Mouse (Mus musculus): ENCODE measurements around the gene Ccnd1.

Gene Ccnd1

GRCm38 (mm10) chr7:144939344-144940002 lies at the start of gene Ccnd1:
Gene Ccnd1, minus strand, starts transcription at chr7:144939925.
- peak; percentile 92 for DNase-seq (ENCODE audit: low read depth, low spot score)

GRCm38 (mm10) chr7:144988856-144989255 lies 49.1 kb upstream of the Ccnd1 start:
- peak; percentile 35 for DNase-seq (ENCODE audit: low read depth, low spot score)

DNA sequence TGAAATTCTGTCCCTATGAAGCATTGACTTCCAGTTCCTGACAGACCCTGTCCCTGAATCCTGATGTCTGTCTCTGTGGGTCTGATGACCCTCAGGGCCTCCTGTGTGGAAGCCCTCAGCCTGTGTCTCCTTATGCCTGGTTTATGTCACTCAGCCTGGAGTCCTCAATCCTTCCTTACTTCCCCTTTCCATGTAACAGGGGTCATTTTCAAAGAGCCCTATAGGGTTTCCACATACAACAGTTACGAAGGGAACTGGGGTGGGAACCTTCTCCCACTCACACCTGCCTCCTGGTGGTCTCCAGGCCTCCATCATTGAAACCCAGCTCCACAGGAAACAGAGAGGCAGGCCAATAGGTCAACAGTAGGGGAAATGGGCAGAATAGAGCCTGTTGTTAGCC lies 45.4 kb upstream of the Ccnd1 start:
- no peak for DNase-seq (ENCODE audit: low read depth, low spot score)

DNA sequence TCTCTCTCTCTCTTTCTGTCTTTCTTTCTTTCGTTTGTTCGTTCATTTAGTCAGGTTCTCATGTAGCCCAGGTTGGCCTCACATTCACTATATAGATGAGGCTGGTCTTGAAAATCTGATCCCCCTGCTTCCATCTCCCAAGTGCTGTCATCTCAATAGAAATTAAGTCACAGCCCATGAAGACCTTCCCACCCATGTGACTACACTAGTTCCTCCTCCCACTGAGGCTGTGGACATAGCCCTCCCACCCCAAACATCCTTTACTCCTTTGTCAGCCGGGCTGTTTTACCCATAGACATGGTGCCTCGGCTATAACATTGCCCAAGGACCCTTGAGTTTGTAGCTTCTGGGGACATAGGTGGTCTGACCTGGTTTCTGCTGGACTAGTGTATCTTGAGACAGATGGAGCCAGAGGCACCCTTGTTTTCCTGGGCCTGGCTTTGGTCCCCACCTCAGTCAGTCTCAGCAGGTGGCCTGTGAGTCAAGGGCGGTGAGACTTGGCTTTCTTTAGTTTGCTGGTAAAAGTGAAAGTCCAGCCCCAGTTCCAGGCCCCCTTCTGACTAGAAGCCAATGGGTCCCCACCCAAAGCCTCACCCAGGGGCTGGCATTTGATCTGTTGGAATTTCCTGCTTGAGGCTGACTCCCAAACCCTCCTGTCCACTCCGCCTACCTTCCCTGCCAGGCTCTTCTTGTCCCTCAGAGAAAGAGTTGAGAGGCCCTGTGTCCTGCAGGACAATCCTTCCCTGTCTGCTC lies 42.8 kb upstream of the Ccnd1 start:
- no peak for DNase-seq (ENCODE audit: low read depth, low spot score)

GRCm38 (mm10) chr7:144981426-144982079 lies 41.8 kb upstream of the Ccnd1 start:
- no peak for DNase-seq (ENCODE audit: low read depth, low spot score)

DNA sequence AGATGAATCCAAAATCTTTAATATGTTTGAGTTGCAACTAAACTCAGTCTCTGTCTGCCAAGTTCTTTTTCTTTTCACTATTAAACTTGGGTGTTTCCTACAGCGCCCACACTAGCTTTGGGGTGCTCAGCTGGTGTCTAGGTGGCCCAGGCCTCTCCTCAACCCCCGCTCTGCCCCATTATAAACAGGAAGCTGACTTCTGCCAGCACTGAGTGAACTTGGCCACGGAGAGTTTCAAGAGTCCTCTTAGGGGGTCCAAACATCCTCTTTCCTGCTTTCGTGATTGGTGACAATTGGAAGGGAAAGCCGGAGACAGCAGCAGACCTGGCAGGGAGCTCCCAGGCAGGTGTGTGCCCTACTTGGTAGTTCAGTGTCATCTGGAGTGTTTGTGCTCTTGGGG lies 40.1 kb upstream of the Ccnd1 start:
- no peak for DNase-seq (ENCODE audit: low read depth, low spot score)

DNA sequence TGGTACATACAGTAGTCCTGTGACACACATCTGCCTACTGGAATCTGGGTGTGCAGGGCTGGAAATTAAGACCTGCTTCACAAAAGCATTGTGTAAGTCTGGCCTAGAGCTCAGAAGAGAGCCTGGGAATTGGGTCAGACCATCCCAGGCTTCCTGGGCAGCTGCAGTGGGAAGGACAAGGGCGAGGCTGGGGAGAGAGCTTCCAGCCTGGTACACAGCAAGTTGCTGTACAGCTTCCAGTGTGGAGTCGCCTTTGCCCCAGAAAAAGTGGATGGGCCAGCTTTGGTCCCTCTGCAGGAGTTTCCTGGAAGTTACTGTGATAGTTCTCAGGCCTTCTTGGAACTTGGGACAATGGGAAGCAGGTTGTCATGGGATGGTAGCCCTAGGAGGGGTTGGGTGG lies 37.4 kb upstream of the Ccnd1 start:
- DNase-seq (ENCODE audit: low read depth, low spot score), result no peak

DNA sequence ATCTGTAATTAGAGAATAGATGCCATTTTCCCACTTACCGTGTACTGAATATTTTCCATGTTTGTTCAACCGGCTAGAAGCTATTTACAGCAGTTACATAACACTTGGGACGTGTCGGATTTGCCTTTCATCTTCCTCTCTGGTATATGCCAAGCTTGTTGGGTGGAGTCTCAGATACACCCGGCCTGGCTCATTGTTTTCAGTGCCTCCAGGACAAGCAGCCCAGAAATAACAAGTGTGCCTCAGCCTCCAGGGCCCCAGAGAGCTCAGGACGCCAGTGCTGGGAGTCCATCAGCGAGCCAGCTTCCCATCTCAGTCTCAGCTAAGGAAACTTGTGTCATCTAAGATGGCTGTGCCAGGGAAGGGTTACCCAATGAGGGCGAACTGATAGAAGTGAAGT lies 33.7 kb upstream of the Ccnd1 start:
- DNase-seq (ENCODE audit: low read depth, low spot score), result no peak

- DNase-seq (ENCODE audit: low read depth, low spot score), result no peak
These were observed 32.0 kb upstream of the Ccnd1 start for GRCm38 (mm10) chr7:144971769-144972168.

DNA sequence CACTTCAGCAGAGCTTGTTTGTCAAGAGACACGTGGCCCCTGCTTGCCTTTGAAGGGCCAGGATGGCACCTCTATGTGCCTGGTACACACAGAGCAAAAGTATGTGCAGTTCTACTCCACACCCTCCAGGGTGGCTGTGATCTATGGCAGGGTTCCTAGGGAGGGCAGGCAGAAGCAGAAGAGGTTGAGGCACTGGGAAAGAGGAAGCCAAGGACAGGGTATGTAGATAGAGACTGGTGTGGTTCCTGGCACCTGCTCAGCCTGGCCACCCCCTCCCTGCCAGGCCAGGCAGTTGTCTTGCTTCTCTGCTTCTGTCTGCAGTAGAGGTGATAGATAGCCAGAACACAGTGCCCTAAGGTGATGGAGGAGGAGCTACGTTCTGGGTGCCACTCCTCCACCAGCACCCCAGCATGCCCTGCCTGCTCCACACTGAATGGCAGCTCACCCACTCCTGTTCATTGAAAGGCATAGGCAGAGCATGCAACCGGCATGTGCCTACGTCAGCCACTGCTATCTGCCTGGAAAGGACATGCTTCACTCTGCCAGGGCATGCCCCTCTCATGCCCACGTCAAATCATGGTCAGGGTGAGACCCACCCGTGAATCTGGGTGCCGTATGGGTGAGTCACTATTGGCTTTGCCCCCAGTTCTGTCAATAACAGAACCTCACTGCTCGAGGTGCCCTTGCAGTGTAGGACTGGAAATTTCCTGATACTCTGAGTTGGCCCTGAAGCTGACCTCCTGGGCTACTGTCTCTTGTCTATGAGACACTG lies 31.5 kb upstream of the Ccnd1 start:
- no peak for DNase-seq (ENCODE audit: low read depth, low spot score)

GRCm38 (mm10) chr7:144965893-144966292 lies 26.2 kb upstream of the Ccnd1 start:
- no peak for DNase-seq (ENCODE audit: low read depth, low spot score)

DNA sequence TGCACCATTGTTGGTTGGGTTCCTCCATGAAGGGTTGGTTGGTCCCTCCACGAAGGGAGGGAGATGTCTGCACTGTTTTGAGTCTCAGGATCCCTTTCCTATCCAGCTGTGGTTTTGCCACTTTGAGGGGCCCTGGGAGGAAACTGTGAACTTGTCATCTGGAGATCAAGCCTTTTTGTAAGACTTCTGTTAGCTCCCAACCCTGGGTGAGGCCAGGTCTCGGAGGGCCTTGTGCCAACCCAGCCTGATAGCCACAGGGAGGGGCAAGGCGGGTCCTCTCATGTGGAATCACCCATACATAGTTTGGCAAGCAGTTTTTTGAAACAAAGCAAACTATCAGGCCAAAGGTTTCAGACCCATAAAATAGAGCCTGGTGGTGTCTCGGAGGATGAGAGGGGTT lies 24.6 kb upstream of the Ccnd1 start:
- DNase-seq (ENCODE audit: low read depth, low spot score), result no peak

GRCm38 (mm10) chr7:144963911-144964310 lies 24.2 kb upstream of the Ccnd1 start:
- DNase-seq (ENCODE audit: low read depth, low spot score), result no peak

DNA sequence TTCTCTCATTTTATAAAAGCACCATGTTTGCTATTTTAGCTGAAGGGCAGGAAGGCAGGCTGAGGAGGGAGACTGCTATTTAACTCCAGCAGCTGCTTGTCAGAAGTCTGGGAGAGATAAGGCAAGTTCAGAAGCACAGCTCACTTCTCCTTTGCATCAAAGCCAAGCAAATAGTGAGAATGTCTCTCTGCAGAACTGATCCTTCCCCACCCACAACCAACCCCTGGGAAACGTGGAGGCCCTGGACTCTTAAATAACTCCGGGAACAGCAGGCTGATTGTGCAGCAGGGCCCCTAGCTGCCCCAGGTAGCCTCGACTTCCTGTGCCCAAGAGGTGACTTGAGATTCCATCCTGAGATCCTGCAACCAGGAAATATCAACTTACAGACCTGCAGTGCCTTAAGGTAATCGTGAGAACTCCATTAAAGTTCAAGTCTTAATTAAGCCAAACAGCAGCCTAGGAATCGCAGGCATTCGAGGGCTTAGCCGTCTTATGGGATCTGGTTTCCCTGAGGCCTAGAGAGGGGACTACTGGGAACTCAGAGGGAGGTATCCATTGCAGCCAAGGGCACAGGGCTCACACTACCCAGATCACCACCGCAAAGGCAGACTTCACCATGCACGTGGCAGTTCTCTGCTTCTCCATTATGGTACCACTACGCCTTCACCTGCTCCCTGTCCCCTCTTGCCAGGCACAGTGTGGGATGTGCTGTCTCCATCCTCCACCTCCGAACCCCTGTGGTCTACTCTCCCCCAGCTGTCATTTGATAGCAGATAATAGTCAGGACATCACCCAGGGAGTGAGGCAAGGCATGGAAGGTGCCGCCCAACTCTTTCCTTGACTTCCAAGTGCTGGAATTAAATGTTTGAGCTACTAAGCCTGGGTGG lies 19.0 kb upstream of the Ccnd1 start:
- no peak for DNase-seq (ENCODE audit: low read depth, low spot score)

GRCm38 (mm10) chr7:144943254-144943653 lies 3.5 kb upstream of the Ccnd1 start:
- DNase-seq (ENCODE audit: low read depth, low spot score), result peak; percentile 88

DNA sequence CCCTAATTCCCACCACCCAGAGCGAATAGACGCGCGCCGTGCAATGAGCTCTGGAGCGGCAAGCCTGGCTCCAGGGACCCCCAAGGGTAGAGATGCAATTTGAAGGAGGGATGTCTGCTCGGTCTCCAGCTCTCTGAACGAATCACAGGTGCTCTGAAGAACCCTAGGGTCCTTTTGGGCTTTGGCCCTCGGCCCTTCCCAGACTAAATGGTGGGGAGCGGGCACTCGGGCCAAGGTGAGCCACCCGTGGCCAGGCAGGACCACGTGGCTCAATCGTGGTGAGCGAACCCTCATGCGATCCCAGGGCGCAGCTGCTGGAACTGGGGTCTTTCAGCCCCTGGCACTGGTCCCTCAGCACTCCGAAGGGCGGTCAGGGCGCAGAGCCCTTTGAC lies 3.0 kb upstream of the Ccnd1 start:
- peak; percentile 51 for DNase-seq (ENCODE audit: low read depth, low spot score)

DNA sequence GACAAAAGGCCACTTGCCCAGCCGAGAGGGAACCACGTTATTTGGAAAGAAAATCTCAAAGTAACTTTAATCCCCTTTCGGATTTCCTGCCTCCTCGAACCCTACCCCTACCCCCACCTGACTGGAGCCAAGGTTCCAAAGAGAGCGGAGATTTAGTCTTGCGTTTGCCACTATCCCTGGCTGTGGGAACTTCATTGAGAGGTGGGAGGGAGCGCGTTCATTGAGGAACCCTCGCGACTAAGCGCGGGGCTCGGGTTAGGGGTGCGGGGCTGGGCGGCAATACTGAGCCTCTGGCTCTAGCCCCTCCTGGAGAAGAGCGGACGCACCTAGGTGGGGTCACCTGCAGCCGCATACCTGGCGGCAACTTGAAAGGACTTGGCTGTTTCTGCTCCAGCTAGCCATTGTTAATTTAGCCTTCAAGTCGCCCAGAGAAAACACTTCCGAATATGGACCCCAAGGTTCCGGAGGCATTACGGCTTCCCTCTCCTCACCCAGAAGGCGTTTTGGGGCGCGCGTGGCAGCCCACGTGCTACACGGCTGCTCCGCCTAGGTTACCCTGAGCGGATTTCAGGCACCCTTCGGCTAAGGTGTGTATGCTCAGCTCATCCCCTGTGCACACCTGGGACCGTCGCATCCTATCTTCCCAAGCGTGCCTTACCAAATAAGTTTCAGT lies 2.5 kb upstream of the Ccnd1 start:
- DNase-seq (ENCODE audit: low read depth, low spot score), result peak; percentile 62

DNA sequence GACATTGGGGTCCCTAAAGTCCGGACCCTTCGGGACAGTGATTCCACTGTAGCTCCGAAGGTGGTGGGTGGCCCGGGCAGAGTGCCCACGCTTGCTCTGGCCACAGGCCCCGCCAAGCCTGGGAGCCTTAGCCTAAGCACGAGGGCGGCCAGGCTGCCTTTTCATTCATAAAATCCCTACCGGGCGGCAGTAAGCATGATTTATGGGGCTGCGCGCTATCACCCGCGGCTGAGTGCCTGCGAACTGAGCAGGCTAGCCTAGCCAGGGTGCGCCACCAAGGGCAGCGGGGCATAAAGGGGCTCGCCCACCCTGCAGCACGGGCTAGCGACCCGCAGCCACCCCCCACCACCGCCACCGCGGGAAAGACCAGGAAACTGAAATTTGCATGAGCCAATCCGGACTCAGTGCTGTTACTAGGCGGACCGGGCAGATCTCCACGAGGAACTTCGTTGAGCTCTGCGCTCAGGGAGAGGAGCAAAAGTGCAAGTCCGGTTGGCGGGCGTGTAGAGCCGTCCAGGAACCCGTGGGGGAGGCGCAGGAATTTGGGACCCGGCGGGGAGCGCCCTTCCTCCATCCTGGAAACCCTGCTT lies 1.6 kb upstream of the Ccnd1 start:
- peak; percentile 97 for DNase-seq (ENCODE audit: low read depth, low spot score)

DNA sequence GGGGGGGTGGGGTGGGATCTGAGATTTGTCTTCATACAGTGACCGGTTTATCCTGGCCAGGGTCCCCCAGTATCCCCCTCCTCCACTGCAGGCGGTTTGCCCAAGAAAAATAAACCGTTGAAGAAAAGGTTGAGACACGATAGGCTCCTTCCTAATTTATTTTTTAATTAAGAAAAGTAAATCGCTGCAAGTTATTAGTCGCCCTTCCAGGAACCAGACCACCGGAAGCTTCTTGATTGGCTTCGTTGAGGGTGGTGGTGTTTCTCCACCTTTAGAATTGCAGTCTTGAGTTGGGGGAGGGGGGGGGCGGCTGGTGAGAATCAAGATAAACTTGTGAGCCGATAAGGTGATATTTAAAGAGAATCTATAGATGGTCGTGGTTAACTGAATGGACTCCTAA lies 860 bp upstream of the Ccnd1 start:
- no peak for DNase-seq (ENCODE audit: low read depth, low spot score)

- DNase-seq (ENCODE audit: low read depth, low spot score), result peak; percentile 45
These were observed 362 bp upstream of the Ccnd1 start for GRCm38 (mm10) chr7:144940003-144940571.
